ENCODE assay signal across 18 mouse cellular contexts in the genomic region with DNA sequence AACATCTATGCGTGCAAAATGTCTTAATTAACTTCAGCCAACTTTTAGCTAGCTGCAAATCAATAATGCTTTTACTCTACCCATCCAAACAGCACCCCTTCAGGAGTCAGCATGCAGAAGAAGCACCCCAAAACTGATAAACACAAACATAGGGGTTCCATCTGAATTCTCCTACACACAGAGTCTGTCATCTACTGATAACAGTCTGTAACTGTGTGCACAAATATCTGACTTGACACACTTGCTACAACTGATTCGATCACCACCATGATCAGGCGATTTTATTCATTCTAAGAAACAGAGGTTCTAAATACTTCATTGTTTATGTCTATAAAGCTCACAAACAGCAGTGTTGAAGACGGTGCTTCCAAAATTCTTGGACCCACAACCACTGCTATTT.
DNase-seq lines count a peak whose midpoint lies in the region; ATAC-seq and TF ChIP-seq lines count a peak whose summit lies in the region.
"Had no signal": no experiment of that assay in that cellular context is flagged by ENCODE, and none has a peak within 500 bp of the region (broad histone marks: within the 10 kb centered on the region; RNA-seq: fewer than 3 reads in every experiment).

No protein-coding gene starts in this region.

- H3K4me2 ChIP-seq in liver, embryonic 12.5 days = no peak overlapping the region
- H3K4me2 ChIP-seq in liver, postnatal 0 days (ENCODE audit: low read depth, low read length) = no peak overlapping the region
- no peak overlapping the region for H3K4me2 ChIP-seq in liver, embryonic 15.5 days
- H3K4me2 ChIP-seq in hindbrain, embryonic 13.5 days = no peak overlapping the region
- H3K4me2 ChIP-seq: embryonic facial prominence, embryonic 12.5 days; forebrain, embryonic 15.5 days; hindbrain, embryonic 12.5 days had no signal

- H3K27ac ChIP-seq in liver, embryonic 12.5 days = no peak overlapping the region
- no peak overlapping the region for H3K27ac ChIP-seq in liver, postnatal 0 days (ENCODE audit: low read depth)
- H3K27ac ChIP-seq in liver, embryonic 15.5 days (replicated peaks) = no peak overlapping the region
- no peak overlapping the region for H3K27ac ChIP-seq in hindbrain, embryonic 13.5 days
- H3K27ac ChIP-seq: embryonic facial prominence, embryonic 12.5 days; heart, embryonic 10.5 days; hindbrain, embryonic 12.5 days had no signal

- H3K27me3 ChIP-seq in liver, embryonic 12.5 days (replicated peaks) = no peaks in the 10 kb centered on the region
- H3K27me3 ChIP-seq in liver, postnatal 0 days (ENCODE audit: insufficient read depth, low read length) = no peaks in the 10 kb centered on the region
- H3K27me3 ChIP-seq in liver, embryonic 15.5 days = no peaks in the 10 kb centered on the region
- no peaks in the 10 kb centered on the region for H3K27me3 ChIP-seq in hindbrain, embryonic 13.5 days
- H3K27me3 ChIP-seq: embryonic facial prominence, embryonic 12.5 days; forebrain, embryonic 15.5 days; hindbrain, embryonic 12.5 days had no signal

- no peak overlapping the region for H3K9ac ChIP-seq in liver, embryonic 12.5 days
- no peak overlapping the region for H3K9ac ChIP-seq in liver, postnatal 0 days (replicated peaks)
- H3K9ac ChIP-seq in liver, embryonic 15.5 days = no peak overlapping the region
- no peak overlapping the region for H3K9ac ChIP-seq in hindbrain, embryonic 13.5 days
- H3K9ac ChIP-seq: embryonic facial prominence, embryonic 12.5 days; forebrain, embryonic 15.5 days; hindbrain, embryonic 12.5 days had no signal

- no peak for TF ChIP-seq EP300 in liver, postnatal 0 days (IDR thresholded peaks at IDR 0.05; ENCODE audit: low read depth)

- no peaks in the 10 kb centered on the region for H3K9me3 ChIP-seq in liver, embryonic 12.5 days (replicated peaks)
- H3K9me3 ChIP-seq in liver, postnatal 0 days (ENCODE audit: low read length) = no peaks in the 10 kb centered on the region
- H3K9me3 ChIP-seq in liver, embryonic 15.5 days (replicated peaks) = no peaks in the 10 kb centered on the region
- H3K9me3 ChIP-seq in hindbrain, embryonic 13.5 days = no peaks in the 10 kb centered on the region
- H3K9me3 ChIP-seq: embryonic facial prominence, embryonic 12.5 days; forebrain, embryonic 15.5 days; heart, embryonic 10.5 days; hindbrain, embryonic 12.5 days had no signal

- peak; percentile 59; the same call in 1 of the 2 replicates for ATAC-seq in liver, embryonic 12.5 days
- ATAC-seq in liver, postnatal 0 days = no peak
- ATAC-seq in liver, embryonic 15.5 days (ENCODE audit: insufficient read depth) = peak; percentile 52
- ATAC-seq in hindbrain, embryonic 13.5 days (ENCODE audit: low FRiP score) = no peak
- ATAC-seq: forebrain, embryonic 15.5 days had no signal

- no peak overlapping the region for H3K4me3 ChIP-seq in liver, embryonic 12.5 days
- H3K4me3 ChIP-seq in liver, postnatal 0 days (ENCODE audit: low read depth, low read length) = no peak overlapping the region
- no peak overlapping the region for H3K4me3 ChIP-seq in liver, embryonic 15.5 days (replicated peaks)
- H3K4me3 ChIP-seq in hindbrain, embryonic 13.5 days = no peak overlapping the region
- H3K4me3 ChIP-seq: embryonic facial prominence, embryonic 12.5 days; forebrain, embryonic 15.5 days; heart, embryonic 10.5 days; hindbrain, embryonic 12.5 days had no signal

- H3K36me3 ChIP-seq in liver, embryonic 12.5 days = no peaks in the 10 kb centered on the region
- no peaks in the 10 kb centered on the region for H3K36me3 ChIP-seq in liver, postnatal 0 days (replicated peaks; ENCODE audit: insufficient read depth, low read length)
- no peaks in the 10 kb centered on the region for H3K36me3 ChIP-seq in liver, embryonic 15.5 days (replicated peaks)
- H3K36me3 ChIP-seq in hindbrain, embryonic 13.5 days = no peaks in the 10 kb centered on the region
- H3K36me3 ChIP-seq: embryonic facial prominence, embryonic 12.5 days; forebrain, embryonic 15.5 days; heart, embryonic 10.5 days; hindbrain, embryonic 12.5 days had no signal

- 60% methylated on average over 4 of the region's 4 CpGs for WGBS in liver, embryonic 12.5 days (ENCODE audit: insufficient replicate concordance)
- WGBS in liver, postnatal 0 days (ENCODE audit: insufficient replicate concordance) = 67% methylated on average over 4 of the region's 4 CpGs
- WGBS in liver, embryonic 15.5 days (ENCODE audit: insufficient replicate concordance) = 46% methylated on average over 4 of the region's 4 CpGs
- 89% methylated on average over 4 of the region's 4 CpGs for WGBS in hindbrain, embryonic 13.5 days

- H3K4me1 ChIP-seq in liver, embryonic 12.5 days = no peaks in the 10 kb centered on the region
- H3K4me1 ChIP-seq in liver, postnatal 0 days (ENCODE audit: insufficient read depth) = no peaks in the 10 kb centered on the region
- no peaks in the 10 kb centered on the region; the same call in 1 of the 2 replicates for H3K4me1 ChIP-seq in liver, embryonic 15.5 days (replicated peaks)
- peaks cover 11% of the 10 kb centered on the region for H3K4me1 ChIP-seq in hindbrain, embryonic 13.5 days (replicated peaks)
- H3K4me1 ChIP-seq: embryonic facial prominence, embryonic 12.5 days; heart, embryonic 10.5 days had no signal

- DNase-seq in liver, postnatal 0 days = no peak
- DNase-seq in c-Kit-positive CD71-positive TER-119-positive erythroid progenitor cells, embryonic 14.5 days (ENCODE audit: low spot score) = peak; percentile 1
- no peak for DNase-seq in lung, postnatal 25 days (ENCODE audit: low spot score)
- DNase-seq: adrenal gland, postnatal 10 days; cerebellum, adult 11-12 months; cerebellum, adult 9-10 months; cerebellum, postnatal 25 days; gastrocnemius, postnatal 36 days; heart, adult 11 months; heart, postnatal 10 days; heart, postnatal 4 days had no signal

- no peak for TF ChIP-seq CTCF in liver, postnatal 0 days (IDR thresholded peaks at IDR 0.05; ENCODE audit: low read depth)

Comparison
In these comparisons a context has a peak if more than half of its experiments do, and no peak if none do; other contexts are left out.
1. ATAC-seq: peak in liver, embryonic 12.5 days (single experiment) and liver, embryonic 15.5 days (single experiment); none in liver, postnatal 0 days (single experiment) and hindbrain, embryonic 13.5 days (single experiment).